Mouse (Mus musculus) cerebellum, adult 9-10 months (tissue): ENCODE results near the gene Rasgef1b.

Experiments used
- DNase-seq: peaks from one replicate; pipeline ENCODE4 v3.0.0; 2022

The Rasgef1b gene

DNA sequence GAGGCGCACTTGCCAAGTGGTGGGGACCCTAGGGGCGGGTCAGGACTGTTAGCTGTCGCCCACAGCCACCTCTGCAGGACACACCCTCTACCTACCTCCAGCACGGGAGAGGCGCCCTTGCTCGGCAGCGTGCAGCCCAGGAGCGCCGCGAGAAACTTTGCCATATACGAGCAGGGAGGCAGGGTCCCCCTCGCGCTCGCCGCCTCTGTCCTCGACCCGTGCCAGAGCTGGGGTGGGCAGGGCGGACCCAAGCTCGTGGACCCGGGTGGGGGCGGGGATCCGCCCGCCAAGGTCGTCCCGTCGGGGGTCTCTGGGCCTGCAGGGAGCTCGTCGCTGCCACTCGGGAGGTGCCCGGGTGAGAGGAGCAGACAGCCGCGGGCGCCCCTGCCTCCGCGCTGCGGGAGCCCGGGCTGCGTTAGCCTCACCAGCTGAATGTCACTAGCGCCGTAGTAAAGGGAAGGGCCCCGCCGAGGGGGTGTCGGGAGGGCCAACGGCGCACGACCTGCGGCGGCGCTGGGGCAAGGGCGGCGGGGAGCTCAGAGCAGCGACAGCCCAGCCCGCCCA, at the start of gene Rasgef1b:
Gene Rasgef1b, minus strand, starts transcription at position 417 of the 564 bp plus-strand sequence.
- peak; percentile 65 for DNase-seq

DNA sequence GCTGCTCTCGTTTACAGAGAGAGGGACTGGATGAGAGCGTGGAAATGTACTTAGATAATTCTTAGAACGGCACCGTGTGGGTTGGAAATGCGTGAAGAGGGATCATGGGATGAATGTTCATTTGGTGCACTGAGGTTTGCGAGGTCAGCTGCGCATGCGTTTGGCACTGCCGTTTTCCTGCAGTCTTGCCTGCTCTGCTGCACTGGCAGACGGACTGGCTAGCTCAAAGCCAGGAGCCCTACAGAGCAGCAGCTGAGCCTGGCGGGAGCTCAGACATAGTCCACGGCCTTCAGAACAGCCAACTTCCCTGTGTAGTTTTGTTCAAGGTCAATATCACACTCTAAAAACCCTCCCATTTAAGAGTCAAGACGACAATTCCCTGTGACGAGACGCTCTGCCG, 46.5 kb upstream of the Rasgef1b start:
- peak; percentile 68 for DNase-seq

DNA sequence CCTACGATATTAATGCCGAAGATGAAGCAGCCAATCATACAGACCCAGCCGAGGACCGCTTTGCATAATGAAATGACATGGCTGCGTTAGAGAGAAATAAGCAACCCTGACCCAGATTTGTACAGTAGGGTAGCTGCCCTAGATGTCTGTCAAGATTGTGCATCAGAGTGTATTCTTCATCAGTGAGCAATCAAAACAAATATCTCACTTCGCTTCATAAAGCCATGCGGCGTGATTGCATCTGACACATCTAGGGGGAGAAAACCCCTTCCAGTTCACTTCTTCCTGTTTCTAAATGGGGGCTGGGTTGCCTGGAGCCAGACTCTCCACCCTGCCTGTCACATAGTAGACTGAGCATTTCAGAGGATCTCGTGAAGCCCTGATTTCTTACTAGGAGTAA, 44.4 kb upstream of the Rasgef1b start:
- DNase-seq: no peak

DNA sequence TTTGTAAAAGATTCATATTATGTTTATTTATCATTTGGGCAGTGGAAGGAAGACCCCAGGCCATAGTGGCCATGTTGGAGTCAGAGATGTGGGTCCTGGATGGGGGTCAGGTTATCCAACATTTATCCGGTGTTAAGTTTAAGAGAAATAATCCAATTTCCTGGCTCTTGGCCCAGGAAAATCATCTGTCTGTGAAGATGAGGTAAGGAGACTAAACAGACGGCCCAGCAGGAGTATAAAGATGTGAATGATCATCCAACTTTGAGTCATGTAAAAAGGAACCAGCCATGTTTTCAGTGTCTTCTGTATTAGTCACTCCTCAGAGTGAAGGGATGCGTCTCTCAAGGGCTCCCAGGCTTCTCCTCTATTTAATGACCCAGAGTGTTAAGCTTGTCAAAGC, 35.4 kb upstream of the Rasgef1b start:
- no peak for DNase-seq

DNA sequence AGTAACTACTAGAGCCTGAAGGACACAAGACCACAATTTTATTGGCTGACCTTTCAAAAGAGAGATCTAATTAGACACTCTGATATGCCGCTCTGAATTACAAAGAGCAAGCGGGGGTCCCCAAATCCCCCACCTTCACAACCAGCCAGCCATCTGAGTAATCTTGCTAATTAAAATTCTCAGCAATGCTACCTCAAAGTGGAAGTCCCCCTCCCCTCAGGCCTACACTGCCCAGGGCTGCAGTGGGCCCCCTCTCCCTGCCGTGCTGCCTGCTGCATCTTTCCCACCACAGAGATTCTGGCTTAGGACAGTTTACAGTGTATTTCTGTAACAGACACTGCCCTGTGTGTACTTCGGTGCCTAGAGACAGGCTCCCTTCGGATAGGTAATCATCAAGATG, 30.0 kb upstream of the Rasgef1b start:
- DNase-seq: no peak

DNA sequence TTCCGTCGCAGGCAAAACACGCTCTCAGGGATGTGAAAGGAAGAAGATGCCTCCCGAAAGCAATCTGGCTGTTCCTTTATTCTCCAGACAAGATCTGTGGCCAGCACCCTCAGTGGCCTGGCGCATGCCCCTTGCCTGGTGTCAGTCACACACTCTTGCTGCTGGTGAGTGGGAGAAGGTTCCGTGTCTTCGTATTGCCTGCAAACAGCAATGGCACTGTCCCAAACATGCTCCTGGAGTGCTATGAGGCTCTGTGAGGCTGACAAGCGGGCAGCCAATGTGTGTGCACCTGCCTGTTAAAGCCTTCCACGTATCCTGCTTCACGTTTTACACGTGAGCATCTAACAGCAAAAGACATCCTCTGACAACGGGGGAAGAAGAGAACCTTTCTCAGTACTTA, 25.0 kb upstream of the Rasgef1b start:
- DNase-seq: no peak

DNA sequence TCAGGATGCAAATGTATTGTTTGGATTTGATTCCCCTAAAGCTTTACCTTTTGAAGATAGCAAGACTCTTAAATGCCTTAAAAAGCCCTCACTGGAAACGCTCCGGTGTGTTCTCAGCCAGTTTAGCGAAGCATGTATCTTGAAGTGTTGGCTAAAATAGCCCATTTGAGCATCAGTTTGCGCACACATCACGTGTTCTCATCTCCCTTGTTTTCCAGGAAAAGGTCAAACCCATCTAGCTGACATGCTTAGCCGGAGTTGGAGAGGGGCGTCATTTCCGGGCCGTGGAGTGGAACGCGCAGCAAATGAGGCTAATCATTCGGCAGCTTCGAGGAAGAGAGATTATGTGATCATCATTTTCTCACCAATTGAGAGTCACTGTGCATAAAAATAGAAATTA, 24.5 kb upstream of the Rasgef1b start:
- DNase-seq: no peak

DNA sequence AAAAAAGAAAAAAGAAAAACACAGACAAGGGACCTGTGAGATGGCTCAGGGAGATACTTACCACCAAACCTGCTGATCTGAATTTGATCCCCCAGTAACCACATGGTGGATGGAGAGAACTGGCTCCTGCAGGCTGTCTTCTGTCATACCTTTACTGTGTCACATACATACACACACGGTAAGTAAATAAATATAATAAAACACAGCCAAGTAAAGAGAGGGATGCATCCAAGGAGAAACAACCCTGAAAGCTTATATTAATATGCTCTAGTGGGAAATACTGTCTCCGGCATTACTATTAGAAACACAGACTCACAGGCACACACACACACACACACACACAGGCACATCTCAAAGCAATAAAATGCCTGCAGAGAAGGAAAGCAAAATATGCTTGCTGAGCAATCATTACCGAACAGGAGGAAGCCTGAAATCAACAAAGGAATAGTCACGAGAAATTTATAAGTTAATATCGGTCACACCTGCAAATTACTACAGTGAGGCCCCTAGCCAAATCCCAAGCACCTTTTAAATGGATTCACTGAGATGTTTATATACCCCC, 23.9 kb upstream of the Rasgef1b start:
- DNase-seq: no peak

DNA sequence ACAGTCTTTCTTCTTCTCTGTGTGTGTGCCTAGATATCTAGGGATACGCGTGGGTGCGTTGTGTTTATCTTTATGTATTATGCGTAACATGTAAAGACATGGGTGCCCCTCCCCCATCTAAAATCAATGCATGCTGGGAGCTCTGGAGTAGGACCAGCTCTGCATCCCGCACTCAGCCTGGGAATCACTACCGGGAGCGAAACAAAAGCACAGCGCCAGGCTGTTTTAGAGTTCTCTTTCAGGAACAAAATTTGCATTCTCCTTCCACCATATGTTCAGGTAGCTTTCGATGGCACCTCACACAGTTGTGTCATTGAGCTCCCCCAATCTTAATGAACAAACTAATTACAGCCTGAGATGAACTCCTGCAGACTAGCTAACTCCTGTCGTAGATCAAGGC, 19.6 kb upstream of the Rasgef1b start:
- no peak for DNase-seq

DNA sequence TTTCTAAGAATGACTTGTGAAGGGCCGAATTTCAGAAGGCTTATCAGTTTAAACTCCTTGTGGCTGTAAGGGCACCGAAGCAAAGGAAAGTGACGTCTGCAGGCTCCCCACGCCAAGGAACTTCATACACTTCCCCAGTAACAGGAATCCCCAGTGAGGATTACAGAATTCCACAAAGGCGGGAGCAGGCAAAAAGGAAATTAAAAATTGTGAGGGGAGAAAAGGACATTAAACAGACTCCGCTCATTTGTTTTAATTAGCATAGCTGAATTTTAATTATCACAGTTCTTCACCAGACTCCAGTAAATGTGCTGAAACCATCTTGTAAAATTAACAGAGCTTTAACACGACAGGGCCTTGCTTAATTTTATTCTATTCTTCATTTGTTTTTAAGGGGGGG, 17.2 kb upstream of the Rasgef1b start:
- DNase-seq: no peak

DNA sequence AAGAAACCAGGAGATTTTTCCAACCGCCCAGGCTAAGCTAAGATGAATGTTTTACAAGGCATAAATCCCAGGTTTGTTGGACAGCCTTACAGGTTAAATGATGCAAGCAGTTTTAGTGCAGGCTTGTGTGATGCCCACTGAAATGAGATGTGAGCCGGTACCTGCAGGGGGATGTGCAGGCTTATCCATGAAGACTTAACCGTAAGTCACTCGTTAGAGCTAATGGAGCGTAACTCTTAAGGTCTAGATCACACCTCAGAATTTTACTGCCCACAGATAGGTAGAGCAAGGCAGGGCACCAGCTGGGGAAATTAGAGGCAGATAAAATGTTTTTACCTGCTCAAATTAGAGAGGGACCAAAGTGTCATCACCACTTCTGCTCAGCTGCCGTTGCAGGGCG, 14.0 kb upstream of the Rasgef1b start:
- DNase-seq: no peak

DNA sequence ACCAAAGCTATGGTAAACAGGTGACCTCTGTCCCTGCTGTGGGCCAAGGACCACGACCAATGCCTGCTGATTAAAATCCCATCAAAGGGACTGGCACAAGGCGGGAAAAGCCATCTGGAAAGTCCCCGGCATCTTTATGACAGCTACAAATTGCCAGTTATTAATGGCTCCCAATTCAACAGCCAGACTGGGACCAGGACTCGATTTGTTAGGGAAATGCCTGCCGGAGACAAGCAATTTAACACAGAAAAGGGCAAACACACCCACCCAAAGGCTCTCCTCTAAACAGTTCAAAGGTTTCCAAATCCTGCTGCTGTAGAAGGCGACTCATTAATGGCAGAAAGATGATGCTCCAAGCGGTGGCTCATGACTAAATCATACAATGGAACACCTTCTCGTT, 13.2 kb upstream of the Rasgef1b start:
- DNase-seq: no peak

DNA sequence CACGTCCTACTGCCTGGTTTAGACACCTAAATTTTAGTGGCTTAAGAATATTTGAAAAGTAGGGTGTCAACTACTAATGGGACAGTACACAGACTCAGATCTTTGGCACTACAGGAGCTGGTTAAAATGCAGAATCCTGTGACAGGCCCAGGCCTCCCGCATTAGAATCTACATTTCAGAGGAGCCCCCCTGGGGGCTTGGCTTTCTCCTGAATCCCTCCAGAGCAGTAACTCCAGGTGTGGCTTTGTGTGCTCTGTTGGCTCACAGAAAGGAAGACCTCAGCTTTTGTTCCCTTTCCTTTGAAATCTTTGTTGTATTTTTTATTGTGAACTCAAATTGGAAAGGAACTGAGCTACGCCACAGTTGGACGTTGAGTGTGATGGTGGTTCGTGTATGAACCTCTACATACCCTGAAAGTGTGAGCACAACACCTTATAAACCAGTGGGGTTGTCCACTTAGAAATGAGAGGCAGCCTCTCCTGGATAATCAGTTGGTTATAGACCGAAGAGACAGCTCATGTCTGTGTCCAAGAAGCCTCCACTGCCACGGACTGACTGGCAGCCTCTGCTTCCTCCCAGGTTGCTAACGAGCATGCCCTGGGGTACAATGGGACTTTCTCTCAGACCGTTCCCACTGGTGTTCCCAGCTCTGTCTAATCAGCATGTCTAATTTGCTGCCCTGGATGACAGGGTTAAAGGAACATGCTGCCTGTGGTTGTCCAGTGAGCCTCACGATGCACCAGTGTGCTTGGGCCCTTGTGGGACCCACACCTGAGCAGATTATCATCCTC, 9.3 kb upstream of the Rasgef1b start:
- no peak for DNase-seq

DNA sequence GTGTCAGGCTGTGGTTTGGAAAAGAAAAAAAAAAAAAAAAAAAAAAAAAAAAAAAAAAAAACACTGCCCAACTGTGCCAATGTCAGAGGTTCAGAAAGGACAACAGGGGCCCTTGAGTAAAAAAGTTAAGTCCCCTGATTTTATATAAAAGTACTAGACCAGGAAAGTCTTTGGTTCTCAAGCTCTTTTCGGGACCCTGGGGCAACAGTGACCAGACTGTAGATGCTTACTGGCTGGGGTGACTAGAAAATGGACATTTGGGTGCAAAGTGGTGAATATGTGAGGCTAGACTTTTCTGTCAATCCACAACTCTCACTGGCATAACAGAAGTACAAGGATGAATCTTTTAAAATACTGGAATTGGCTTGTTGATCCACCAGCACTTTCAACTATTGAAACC, 1.1 kb upstream of the Rasgef1b start:
- DNase-seq: no peak

DNA sequence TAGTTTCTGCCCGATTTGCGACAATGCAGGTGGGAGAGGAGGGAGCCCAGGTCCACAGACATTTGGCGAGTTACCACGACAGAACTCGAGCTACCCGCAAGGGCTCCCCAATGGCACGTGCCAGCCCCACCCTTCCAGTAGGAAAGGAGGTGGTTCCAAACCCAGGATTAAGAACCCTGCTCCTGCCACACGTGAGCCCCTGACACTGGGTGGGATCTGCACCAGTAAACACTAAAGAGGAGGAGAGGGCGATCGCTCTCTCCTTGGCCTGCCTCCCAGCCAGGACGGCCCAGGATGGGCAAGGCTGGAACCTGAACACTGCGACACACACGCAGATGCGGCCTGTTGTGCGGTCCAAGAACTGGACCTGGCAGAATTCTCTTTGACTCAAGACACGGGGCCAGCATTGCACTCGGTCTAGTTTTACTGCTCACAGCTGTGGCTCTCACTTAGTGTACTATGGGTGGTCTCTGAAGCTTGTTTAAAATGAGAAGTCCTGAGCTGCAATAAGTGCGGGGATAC, 557 bp upstream of the Rasgef1b start:
- peak; percentile 52 for DNase-seq

DNA sequence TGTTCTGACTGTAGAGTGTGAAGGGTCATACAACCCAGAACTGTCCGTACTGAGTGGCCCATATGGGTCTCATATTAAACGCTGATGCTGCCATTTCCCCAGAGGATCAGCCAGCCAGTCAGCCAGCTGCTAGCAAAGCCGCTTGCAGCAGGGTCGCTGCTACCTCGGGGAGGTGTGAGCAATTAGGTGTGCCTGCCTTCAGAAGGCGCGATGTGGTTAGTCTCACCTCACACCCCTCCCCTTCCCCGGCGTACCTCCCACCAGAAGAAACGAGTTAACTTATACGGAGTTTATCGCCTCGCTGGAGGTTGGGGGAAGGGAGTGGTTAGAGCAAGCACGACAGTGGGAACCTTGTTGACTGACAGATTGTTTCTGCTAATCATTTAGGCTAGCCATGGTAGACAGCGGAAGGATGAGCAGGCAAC, 826 bp downstream of the Rasgef1b start:
- DNase-seq: no peak

DNA sequence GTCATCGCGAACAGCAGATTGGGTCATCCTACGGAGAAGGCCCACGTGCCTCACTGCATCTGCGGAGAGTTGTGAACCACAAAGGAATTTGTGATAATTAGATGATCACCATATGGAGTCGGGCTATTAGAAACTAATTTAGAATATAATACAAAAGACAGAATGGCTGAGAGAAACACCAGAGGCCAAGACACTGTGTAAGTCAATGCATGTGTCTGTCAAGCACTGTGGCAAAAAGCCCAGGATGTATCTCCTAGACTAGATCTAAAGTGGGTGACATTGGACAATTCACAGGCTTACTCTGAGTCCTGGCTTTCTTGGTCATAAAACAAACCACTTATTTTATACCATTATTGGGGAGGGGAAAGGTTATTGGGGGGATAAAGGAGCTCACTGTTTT, 4.9 kb downstream of the Rasgef1b start:
- DNase-seq: no peak

DNA sequence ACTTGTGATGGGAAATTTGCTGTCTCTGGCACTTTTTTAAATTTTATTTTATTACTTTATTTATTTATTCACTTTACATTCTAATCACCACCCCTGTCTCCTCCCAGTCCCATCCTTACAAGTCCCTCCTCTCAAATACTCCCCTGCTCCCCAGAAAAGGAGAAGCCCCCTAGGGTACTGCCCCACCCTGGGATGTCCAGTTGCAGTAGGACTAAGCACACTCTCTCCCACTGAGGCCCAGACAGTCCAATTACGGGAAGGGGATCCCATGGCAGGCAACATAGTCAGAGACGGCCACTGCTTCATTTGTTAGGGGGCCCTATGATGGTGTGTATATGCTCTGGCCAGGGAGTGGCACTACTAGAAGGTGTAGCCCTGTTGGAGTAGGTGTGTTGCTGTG, 6.6 kb downstream of the Rasgef1b start:
- no peak for DNase-seq

DNA sequence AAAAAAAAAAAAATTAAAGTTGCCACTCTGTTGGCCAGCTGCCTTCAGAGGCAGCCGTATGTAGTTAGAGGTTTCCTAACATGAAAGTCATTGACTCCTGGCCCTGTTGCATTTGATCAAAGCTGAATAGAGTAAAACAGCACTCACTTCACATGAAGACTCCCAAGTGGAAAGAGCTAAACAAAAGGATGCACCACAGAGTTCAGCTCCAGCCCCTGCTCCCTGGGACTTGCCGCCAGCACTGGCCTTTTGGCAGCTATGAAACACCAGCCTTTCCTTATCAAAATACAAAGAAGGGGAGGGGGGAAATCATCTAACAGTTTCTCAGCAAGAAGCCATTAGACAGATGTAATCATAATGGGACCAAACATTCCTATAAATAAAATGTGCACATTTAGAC, 8.3 kb downstream of the Rasgef1b start:
- no peak for DNase-seq

DNA sequence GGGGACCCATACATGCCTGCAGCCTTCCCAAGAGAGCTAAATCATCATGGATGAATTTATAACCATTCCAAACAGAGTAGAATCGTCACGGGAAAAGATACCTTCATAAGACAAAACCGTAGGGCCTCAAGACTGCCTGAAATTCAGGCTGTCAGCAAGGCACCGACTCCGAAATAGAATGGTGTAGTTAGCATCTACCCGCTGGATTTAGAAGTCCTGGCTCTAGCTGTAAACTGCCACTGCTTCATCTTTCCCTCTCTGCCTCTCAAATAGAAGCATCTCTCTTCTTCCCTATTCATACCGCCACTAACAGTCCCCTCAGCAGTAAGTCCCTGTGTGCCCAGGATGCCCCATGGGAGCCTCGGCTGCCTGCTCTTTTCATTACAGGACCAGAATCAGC, 10.9 kb downstream of the Rasgef1b start:
- no peak for DNase-seq

DNA sequence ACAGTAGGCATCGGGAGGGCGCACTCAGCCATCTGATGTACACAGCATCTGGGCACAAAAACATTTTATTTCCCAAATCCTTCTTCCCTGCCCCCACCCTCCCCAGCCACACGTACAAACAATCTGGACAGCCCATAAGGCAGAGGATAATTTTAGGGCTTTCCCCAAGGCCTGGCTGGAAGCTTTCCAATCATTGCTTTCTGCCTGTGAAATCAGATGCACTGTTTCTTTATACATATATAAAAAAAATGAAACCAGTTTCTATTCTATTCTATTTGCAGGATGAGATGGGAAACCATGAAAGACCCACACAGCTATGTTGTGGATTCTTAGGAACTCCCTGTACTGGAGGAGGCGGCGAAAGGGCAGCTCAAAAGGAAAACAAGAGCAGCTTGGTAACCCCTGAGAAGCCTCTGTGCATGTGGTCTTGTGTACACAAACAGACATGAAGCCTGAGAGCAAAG, 13.6 kb downstream of the Rasgef1b start:
- peak; percentile 84 for DNase-seq

DNA sequence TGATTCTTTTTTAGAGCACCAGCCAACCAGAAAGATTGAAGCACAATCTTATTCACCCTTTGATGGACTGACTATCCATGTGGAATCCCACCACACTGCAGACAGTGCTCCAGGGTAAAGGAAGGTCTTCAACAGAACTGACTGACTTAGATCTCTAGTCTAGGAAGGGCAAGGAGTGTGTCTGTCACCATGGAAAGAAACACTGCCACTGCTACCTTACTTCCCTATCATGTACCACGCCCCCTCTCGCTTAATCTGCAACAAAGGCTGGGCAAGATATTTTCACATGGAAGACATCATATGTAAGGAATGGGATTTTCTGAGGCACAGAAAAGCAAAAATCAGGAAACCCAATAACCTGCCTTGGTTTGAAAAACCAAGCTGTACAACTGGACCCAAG, 16.9 kb downstream of the Rasgef1b start:
- no peak for DNase-seq

DNA sequence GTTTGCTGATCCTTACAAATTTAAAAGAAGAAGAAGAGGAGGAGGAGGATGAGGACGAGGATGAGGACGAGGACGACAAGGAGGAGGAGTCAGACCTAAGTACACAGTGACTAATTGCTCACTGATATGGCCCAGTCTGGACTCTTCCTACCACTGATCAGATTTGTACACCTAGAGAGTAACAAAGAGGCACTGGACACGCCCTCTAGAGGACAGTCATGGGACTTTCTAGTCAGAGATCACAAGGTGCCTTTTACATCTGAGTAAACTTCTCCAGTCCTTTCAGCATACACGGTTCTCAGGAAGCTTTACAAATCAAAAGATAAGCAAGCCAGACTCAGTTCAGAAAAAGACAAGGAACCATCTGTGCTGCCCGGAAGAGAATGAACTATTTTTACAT, 20.2 kb downstream of the Rasgef1b start:
- DNase-seq: peak; percentile 57

DNA sequence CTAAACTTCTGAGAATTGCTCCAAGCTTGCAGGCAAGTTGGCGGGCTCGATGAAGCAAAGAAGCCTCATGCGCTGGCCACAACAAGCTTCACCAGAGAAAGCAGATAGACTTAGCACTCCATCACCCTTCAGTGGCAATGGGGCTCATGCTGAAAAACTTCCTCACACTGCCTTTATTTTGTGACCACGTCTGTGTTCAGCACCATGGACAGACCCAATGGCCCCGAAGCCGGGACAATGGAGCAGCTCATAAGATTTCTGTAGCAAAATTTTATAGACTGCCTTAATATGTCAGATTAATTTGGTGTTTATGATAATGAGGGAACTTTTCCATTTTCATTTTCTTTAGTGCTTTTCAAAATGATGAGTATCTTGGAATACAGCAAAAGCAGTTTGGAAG, 21.6 kb downstream of the Rasgef1b start:
- DNase-seq: no peak
